Mouse (Mus musculus): Measurements from ENCODE around the gene Dmrt3.

The Dmrt3 gene

GRCm38 (mm10) chr19:25610015-25610410 lies at the start of gene Dmrt3:
Gene Dmrt3 (plus strand): TSS chr19:25610301.
- peak; percentile 4 for DNase-seq

- DNase-seq = no peak
Observed at GRCm38 (mm10) chr19:25564430-25564829, 45.7 kb upstream of the Dmrt3 start.

GRCm38 (mm10) chr19:25569778-25570177 lies 40.3 kb upstream of the Dmrt3 start:
- DNase-seq = no peak

- no peak for DNase-seq
Observed at GRCm38 (mm10) chr19:25574431-25574830, 35.7 kb upstream of the Dmrt3 start.

GRCm38 (mm10) chr19:25574981-25575814 lies 34.9 kb upstream of the Dmrt3 start:
- no peak for DNase-seq

GRCm38 (mm10) chr19:25578358-25578757 lies 31.7 kb upstream of the Dmrt3 start:
- no peak for DNase-seq

- DNase-seq = no peak
Observed at GRCm38 (mm10) chr19:25579440-25579839, 30.7 kb upstream of the Dmrt3 start.

GRCm38 (mm10) chr19:25597717-25598232 lies 12.3 kb upstream of the Dmrt3 start:
- DNase-seq = no peak

GRCm38 (mm10) chr19:25598626-25599025 lies 11.5 kb upstream of the Dmrt3 start:
- DNase-seq = no peak

GRCm38 (mm10) chr19:25601966-25602365 lies 8.1 kb upstream of the Dmrt3 start:
- no peak for DNase-seq

GRCm38 (mm10) chr19:25607461-25608205 lies 2.5 kb upstream of the Dmrt3 start:
- DNase-seq = no peak

GRCm38 (mm10) chr19:25608206-25608580 lies 1.9 kb upstream of the Dmrt3 start:
- no peak for DNase-seq

GRCm38 (mm10) chr19:25608961-25609850 lies 895 bp upstream of the Dmrt3 start:
- no peak for DNase-seq

GRCm38 (mm10) chr19:25610411-25611111 lies 460 bp downstream of the Dmrt3 start:
- DNase-seq = peak; percentile 21

- no peak for DNase-seq
Observed at GRCm38 (mm10) chr19:25611116-25611515, 1.0 kb downstream of the Dmrt3 start.

- no peak for DNase-seq
Observed at GRCm38 (mm10) chr19:25611876-25612805, 2.0 kb downstream of the Dmrt3 start.

GRCm38 (mm10) chr19:25612806-25613295 lies 2.8 kb downstream of the Dmrt3 start:
- DNase-seq = no peak

GRCm38 (mm10) chr19:25613476-25614300 lies 3.6 kb downstream of the Dmrt3 start:
- DNase-seq = no peak

- no peak for DNase-seq
Observed at GRCm38 (mm10) chr19:25615889-25616288, 5.8 kb downstream of the Dmrt3 start.
